Mouse (Mus musculus) right cerebral cortex, postnatal 36 days (tissue): Measurements from ENCODE around the gene Vav2.

Experiments
- DNase-seq, 2 experiments: peaks; one replicate each; pipeline ENCODE4 v3.0.0; 2022; ENCODE audit warnings: low spot score in 2 of 2, mixed read lengths in 1 of 2

The Vav2 gene

DNA sequence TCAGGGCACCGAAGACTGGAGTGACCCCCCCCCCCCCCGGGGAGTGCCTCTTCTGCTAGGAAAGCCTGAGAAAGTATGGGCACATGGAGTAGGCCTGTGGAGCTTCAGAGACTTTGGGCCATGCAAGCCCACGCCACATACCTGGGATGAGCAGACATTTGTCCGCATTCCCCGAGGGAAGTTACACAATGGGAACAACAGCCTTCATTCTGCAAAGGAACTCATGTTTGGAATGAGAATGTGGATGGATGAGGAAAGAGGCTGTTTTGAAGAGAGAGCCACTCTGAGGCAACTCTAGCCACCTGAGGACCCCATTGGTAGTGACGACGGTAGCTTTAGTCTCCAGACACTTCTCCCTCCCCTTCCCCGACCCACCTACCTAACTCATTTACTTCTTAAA, 106.0 kb downstream of the Vav2 start:
- DNase-seq: no peak

DNA sequence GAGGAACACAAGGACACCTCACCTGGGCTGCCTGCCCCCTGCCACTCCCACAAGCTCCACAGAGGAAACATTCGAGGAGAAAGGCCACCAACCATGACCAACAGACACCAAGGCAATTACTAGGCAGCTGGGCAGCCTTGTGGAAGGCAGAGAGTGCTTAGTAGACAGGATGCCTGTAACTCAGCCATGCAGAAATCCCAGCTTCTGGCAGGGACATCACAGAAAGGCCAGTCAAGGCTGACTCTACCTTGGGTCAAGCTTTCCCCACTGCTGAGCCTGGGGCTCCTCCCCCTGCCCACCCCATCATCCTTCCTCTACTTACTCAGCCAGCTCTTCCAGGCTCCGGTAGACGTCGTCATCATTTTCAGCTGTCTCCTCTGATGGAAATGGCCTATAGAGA, 108.2 kb downstream of the Vav2 start:
- DNase-seq: no peak

DNA sequence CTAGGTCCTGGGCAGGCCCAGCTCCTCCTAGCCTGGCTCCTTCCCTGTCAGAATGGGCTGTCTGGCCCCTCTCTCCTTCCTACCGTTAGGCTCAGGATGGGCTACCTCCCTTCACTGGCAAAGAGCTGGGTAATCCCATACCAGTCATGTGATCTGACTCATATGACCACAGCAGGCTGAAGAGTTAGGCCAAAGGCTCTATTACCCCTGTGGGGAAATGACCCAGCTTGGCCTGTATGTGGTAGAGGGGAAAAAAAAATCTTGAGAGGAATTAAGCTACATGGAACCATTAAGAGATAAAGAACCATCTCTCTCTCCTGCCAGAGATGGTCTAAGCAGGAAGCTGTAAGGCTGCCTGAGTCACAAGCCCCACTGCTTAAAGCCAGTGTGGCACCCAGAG, 108.6 kb downstream of the Vav2 start:
- no peak for DNase-seq

DNA sequence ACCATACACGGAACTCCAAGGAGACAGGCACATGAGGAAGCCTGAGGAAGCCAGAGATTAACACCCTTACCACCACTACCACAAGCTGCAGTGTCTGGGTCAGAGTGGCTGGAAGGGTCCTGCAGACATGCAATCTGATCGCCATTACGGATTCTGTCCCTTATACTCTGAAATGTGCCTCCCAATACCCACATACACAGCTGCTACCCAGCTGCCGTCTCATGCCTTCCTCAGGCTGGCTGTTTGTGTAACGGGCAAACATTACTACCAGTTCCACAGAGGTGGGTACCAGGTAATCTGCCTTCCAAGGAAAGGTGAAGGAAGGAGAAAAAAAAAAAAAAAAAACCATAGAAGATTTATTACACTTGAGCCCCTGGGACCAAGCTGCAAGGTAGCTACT, 110.7 kb downstream of the Vav2 start:
- no peak for DNase-seq

DNA sequence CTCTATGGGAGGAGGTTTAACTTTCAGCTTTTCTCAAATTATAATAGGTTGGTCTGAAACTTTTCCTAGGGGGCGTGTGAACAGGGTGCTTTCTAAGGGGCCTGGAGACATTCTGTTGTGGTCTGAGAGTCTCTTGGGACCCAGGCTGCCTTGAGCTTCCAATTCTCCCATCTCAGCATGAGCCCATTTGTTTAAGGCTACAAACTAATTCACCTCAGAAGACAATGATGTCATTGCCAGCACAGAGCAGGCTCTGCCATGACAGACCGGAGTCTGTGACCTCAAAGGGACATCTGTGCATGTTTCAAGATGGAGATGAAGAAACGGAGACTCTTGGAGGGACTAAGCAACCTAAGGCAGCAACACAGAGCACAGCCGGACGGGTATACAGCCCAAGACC, 112.6 kb downstream of the Vav2 start:
- DNase-seq: no peak

DNA sequence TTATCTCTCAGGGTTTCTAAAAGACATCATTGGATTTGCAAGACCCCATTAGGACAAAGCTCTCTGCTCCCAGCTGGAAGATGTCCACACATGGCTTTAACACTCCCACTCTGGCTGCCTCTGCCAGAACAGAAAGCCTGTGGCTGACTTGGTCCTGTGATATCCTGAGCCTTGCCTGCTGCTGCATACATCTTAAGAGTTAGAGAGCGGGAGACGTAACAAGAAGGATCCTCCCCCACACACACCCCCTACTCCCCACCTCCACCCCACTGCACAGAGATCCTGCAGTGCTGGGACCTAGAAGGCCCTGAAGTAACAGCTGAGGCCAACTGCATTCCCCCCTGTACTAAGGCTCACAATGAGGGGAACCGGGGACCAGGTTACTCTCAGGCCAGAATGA, 114.3 kb downstream of the Vav2 start:
- DNase-seq: no peak

DNA sequence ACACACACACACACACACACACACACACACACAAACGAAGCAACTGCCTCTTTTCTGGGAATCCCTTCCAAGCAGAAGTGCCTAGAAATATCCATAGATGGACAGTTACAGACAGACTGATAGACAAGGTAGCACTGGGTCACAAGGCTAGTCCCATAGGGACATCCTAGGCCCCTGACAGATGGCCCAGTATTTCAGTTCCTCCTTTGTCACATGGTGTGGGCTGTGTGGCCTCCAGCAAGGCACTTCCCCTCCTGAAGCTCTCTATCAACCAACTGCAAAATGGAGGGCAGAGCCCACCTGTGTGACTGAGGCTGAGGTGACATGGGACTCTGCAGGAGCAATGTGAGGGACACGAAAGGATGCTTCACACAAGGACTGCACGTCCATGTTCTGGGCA, 115.2 kb downstream of the Vav2 start:
- no peak for DNase-seq

DNA sequence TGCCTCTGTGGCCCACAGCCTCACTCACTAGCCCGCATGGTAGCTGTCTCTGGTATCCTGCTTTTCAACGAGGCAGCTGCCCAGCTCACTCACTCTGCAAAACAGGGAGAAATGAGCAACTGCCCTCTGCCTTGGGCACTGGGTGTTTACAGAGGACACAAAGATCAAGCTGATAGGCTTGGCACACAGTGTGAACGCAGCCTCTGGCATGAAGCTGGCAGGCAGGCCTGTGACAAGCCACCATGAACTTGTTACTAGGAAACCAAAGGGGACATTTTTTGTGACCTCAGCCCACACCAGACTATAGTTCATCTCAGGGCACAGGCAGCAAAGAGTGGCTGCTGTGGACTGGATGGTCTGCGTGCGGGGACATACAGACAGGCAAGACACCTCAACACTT, 115.9 kb downstream of the Vav2 start:
- DNase-seq: no peak

DNA sequence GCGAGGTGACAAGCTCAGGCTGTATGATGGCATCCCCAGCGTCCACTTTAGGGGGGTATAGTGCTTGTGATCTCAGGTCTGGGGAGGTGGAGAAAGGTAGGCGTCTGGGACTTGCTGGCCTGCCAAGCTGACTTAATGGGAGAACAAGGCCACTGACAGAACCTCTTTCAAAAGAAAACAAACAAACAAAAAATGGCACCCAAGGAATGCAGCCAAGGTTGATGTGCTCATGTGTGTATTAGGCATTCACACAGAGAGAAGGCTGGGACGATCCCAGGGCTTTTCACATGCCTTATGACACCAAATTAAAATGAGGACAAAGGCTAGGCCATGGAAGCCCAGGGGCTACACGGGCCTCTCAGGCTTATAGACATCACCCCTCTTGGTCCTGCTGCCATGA, 116.6 kb downstream of the Vav2 start:
- no peak for DNase-seq

DNA sequence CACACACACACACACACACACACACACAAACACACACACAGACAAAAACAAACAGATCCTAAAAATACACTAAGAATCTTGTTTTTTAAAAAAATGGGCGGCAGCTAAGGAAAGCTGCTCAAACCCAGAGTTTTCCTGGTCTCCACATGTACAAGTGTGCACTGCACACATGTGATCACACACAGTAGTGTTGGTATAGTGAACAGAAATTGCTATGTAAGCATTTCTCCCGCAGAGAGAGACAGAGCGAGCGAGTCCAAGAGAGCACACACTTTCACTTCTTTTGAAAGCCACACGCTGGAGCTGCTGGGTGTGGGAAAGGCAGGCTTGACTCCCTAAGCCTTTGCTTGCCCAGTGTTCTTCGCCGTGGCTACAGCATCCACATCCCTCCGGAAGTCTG, 120.2 kb downstream of the Vav2 start:
- DNase-seq: no peak

DNA sequence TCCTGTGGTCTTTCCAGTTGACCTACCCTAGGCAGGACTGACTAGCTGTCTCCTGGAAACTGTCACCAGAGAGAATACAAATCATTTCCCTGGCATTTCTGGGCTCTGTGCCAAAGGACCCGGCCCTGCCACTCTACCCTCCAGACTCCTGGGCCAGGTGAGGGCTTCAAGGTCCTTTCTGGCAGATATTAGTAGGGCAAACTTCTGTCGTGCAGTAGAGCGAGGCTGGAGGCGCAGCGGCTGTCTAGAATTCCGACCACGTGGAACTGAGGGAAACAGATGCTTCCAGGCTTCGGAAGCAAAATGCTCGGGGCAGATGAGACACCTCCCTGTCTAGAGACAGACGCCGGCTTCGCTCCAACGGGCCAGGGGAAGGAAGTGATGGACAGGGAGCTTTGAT, 122.1 kb downstream of the Vav2 start:
- no peak for DNase-seq

DNA sequence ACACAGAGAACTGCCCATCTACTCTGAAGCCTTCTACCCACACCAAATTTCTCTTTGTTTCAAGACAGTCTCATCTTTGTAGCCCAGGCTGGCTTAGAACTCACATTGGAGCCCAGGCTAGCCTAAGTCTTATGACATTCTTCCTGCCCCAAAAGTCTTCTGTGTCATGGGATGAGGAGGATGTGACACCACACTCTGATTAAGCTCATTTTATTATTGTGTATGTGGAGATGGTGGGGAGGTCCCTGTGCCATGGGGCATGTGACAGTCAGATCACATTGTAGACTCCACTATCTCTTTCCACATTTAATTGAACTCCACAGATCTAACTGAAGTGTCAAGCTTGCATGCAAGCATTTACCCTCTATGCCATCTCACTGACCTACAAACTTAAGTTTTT, 122.8 kb downstream of the Vav2 start:
- no peak for DNase-seq

DNA sequence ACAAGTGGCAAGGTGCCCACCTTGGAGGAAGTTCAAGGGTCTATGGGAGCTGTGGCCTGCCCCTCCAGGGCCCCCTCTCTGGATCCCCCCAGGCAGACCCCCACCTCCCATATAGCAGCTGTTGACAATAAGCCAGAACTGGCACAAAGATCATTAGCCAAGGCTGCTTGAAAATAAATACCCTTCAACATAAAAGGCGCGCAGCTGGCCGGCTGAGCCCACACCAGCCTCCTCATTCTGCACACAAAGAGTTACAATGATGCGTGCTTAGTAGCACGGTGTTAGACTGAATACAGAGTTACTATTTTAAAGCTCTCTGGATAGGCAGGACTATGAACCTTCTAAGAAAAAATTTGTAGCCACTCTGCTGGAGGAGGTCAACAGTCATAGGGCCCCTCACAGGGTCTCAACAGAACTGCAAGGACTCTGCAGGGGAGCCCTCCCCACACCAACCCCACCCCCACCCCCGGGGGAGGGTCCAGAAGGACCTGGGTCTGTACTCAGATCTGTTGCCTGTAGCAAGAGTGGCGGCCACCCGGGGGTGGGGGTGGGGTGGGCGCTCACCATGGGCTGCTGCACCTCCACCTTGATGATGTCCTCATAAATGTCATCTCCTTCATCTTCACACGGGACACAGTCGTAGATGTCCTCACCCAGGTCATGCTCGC, 125.3 kb downstream of the Vav2 start:
- DNase-seq: no peak

DNA sequence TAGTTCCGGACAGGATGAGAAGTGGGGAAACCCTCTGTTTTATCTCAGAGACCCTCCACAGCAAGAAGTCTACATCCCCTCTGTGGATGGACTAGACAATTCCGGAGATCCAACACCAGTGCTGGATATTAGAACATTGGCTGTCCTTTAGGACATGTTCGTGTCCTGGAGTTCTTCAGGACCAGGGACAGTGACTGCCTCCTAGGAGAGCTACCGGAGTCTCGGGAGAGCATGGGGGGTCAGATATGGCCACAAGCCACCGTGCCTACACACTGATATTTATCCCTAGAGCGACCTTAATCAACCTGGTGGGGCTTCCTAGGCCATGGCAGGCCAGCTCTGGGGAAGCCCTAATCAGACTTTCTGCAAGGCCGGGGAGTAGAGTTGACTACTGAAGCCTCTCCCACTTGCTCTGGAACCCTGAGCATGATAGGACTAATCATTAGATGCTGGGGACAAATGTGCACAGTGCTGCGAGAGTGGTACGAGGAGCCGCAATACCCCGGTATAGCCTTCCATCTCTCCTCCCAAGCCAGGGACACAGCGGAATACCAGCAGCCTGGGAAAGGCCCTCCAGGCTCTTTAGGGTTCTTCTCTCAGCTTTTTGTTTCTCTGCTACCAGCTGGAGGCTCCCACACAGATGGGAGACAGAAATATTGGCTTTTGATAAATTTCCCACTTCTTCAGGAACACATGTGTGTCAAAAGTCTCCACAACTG, 125.9 kb downstream of the Vav2 start:
- no peak for DNase-seq

DNA sequence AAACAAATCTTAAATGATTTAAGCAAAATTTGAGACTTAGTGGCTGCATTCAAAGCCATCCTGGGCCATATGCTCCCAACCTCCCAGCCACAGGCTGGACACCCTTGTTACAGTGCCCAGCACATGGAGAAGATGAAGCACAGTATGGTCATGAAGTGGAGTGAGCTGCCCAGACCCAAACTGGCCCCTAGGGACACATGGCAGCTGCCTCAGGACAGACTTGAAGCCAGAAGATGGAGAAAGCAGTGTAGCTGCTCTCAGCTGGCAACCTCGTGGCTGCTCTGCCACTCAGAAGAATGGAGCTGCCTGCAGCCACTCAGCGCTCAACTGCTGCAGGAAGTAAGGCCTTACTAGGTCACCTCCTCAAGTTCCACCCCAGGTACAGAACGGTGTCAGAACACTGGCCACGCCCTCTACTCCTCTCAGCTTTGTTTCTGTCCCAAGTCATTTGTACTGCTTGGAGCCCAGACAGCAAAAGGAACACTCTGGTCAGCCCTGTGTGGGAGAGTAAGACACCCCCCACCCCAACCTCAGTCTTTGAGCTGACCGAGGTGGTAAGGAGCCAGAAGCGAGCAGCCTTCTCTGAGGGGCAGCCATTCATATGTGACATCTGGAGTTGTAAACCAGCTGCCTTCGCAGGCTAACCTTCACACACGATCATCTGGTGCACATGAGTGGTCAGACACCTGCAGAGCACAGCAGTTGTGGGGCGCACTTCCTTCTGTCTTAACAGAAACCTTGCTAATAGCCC, 130.0 kb downstream of the Vav2 start:
- DNase-seq: no peak

DNA sequence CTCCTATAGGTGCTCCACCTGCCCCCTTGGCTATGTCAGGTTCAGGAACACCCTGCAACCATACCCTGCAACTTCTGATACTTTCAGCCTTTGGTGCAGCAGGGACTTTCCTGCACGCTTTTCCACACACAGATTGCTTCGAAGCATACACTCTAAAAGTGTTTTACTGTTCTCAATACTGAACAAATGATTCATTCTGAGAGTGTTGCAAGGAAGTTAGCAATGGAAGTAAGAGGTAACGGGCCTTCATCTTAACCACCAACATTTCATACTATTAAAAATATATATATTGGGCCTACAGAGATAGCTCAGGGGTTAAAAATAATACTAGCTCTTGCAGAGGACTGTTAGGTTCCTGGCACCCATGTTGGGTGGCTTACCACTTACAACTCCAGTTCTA, 132.1 kb downstream of the Vav2 start:
- no peak for DNase-seq

DNA sequence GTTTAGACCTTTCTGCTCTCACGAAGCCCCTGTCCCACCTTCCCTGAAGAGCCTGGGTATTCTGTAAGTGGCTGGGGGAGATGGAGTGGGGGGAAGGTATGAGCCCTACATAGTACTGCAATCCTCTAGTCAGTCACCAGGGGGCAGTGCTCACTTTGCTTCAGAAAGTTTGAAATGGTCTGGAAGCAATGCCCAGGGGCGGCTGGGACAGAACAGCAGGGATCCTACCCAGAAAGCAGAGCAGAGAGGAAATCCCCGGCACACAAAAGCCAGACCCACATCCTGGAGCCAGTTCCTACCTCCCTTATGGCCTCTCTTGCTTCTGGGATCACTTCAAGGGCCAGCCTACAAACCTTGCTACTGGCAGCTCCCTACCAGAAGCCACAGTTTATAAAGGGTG, 137.8 kb downstream of the Vav2 start:
- DNase-seq: peak; percentile 64 to 67

DNA sequence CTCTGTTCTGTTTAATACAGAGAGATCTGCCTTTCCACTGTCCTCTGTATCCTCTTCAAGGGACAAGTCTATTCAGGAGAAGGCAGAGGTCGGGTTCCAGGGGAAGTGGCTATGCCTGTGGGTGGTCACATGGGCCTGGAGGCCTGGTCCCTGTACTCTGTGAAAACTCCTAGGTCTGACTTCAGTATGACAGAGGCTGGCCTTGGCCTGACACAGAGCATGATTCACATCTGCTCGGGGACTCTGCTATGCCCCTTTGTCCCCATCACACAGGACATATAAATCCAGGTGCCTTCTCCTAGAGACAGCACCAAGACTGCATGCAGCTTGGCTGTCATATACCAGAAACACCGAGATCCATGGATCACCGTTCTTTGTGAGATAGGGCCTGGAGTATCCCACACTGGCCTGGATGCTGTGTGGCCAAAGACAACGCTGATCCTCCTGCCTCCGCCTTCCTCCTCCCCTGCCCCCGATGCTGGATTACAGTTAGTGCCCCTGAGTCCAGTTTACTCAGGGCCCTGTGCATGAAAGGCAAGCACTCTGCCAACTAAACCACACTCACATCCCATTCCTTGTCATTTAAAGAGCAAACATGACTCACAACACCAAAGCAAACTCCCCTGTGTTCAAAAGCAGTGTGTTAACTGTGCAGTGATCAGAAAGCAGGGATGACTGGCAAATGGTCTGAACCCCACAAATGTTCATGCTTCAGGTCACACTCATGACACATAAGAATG, 139.7 kb downstream of the Vav2 start:
- no peak for DNase-seq

DNA sequence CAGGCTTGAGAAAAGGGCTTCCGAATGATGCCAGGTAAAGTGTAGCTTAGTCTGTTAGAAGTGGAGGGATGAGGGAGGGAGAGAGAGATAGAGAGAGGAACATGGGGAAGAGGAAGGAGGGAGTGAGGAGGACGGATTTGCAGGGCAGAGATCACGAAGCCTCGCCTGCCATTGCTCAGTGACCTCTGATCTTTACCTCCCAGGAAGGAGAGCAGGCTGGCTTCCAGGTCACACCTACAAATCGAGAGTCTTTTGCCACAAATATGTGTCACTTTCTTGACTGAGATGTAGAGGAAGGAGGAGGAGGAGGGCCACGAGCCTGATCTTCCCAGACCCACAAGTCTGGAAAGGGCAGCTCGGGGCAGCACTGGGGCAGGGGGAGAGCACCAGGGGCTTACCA, 142.4 kb downstream of the Vav2 start:
- no peak for DNase-seq

DNA sequence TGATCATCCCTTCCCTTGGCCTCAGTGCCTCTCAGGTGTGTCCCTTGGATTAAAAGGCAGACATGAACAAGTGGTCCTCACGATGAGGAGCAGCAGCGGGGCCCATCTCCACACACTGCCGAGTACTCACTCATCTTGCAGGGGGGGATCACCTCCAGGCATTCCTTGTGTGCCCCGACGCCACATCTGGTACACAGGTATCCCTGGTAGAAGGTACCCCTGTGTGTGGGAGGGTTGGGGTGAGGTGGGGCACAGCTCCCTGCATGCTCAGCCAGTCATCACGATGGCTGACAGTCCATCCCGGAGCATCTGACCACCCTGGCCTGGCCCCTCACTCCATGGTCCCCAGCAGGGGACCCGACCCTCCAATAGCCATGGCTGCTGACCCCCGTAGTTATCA, 145.1 kb downstream of the Vav2 start:
- DNase-seq: no peak

DNA sequence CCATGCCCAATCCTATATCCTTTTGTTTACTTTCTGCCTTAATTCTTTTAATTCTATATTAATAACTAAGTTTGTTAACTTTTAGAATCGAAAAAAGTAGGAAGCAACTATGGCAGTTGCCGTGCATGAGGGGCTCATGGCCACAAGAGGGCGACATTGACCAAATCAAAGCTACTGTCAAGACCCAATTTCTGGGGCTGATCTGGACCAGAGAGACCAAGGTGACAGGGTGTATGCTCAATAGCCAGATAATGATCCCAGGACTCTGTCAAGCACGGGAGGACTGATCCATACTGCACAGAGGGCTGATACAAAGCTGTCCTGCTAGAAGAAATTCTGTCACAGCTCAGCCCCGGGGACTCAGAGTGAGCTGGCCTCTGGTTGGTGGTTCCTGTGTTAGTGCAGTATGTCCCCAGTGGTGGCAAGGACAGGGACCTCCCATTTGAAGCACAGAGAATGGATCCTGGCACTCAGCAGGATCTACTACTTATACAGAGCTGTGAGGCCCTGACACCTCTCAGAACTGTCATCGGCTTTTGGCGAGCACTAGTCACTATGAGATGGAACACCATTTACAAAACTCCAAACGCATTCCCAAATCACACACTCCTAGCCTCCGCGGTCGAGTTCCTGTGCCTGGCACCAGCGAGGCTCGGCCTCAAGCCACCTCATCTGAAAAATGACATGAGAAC, 145.8 kb downstream of the Vav2 start:
- peak; percentile 34 to 36 for DNase-seq

DNA sequence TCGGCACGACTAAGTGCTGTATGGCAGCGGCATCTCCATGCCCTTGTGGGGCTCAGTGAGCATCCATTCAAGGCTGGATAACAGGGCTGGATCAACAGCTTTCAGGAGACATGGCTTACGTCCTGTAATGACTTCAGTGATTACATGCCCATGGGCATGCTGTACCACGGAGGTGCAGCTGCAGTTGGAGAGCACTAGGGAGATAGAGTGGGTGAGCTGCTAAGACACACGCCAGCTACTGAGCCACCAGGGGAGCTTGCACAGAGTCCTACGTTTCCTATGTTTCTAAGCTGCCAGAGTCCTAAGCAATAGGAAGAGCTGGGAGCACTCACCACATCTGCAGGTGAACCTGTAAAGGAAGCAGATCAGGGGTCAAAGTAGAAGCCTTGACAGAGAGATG, 148.0 kb downstream of the Vav2 start:
- no peak for DNase-seq
